Mouse (Mus musculus) olfactory bulb, adult 2 months (tissue): Measurements from ENCODE around the gene Ctsw. TPM values are rescaled to one million over a fixed set of nuclear protein-coding genes. Genes with fewer than 3 reads are reported as not detected.

Experiments
- H3K27ac ChIP-seq: fragments of 200-500 bp; 2 replicates; pipeline ENCODE4 v1.5.1; 2012; ENCODE audit warnings: low read depth, low read length; ENCODE audit not compliant: insufficient read depth
- H3K4me1 ChIP-seq: fragments of 200-500 bp; 2 replicates; pipeline ENCODE4 v1.6.1; 2012; ENCODE audit warnings: low read length; ENCODE audit not compliant: control insufficient read depth, insufficient read depth
- H3K4me3 ChIP-seq: fragments of 200-500 bp; 2 replicates; pipeline ENCODE4 v1.5.1; 2012; ENCODE audit warnings: mild to moderate bottlenecking, low read depth, low read length, moderate library complexity; ENCODE audit not compliant: insufficient read depth
- CTCF ChIP-seq: fragments of 200-500 bp; IDR thresholded peaks from 2 replicates; pipeline ENCODE4 v1.5.1; 2012; ENCODE audit warnings: low read depth, mild to moderate bottlenecking, low read length, moderate library complexity; ENCODE audit not compliant: insufficient read depth
- POLR2A ChIP-seq: fragments of 200-500 bp; IDR thresholded peaks from 2 replicates; pipeline ENCODE4 v1.6.1; 2012; ENCODE audit warnings: mild to moderate bottlenecking, low read depth, low read length, moderate library complexity; ENCODE audit not compliant: insufficient read depth
- WGBS: fragments of 180-500 bp; shearing (Covaris S2); methylation state at CpG from one replicate; pipeline ENCODE4 v1.1.7; 2018; 5-methylcytosine and 5-hydroxymethylcytosine counted together
- polyA plus RNA-seq: library from polyadenylated mRNA; stranded (reverse); fragments of >200 nt; gene quantifications from 2 replicates; pipeline ENCODE4 v1.2.4, GENCODE M21; 2012; ENCODE audit warnings: low replicate concordance; ENCODE audit not compliant: missing spikeins, insufficient read depth, insufficient read length

Gene Ctsw
- polyA plus RNA-seq, 1 experiment = not detected

DNA sequence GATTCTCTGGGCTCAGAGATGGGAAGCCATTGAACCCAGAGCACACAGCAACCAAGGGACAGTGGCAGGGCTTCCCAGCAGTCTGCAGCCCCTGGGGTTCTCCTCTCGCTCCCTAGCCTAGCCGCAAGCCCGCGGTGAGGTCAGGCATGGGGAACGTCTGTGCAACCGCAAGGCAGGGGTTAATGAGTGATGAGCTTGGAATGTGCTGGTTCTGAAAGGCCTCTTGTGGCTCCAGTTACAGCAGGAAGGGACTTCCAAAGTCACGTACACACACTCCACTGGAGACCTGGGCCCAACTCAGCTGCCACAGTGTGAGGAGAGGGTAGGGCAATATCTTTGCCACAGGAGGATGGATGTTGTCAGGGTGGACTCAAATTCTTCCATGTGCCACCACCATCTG, 23.4 kb downstream of the Ctsw start:
- no peak overlapping the region for H3K27ac ChIP-seq
- no peak for TF ChIP-seq CTCF
- no peak for TF ChIP-seq POLR2A
- peaks cover 15% of the 10 kb centered on the region for H3K4me1 ChIP-seq
- 51% methylated on average over 7 of the region's 7 CpGs for WGBS
- no peak overlapping the region for H3K4me3 ChIP-seq

DNA sequence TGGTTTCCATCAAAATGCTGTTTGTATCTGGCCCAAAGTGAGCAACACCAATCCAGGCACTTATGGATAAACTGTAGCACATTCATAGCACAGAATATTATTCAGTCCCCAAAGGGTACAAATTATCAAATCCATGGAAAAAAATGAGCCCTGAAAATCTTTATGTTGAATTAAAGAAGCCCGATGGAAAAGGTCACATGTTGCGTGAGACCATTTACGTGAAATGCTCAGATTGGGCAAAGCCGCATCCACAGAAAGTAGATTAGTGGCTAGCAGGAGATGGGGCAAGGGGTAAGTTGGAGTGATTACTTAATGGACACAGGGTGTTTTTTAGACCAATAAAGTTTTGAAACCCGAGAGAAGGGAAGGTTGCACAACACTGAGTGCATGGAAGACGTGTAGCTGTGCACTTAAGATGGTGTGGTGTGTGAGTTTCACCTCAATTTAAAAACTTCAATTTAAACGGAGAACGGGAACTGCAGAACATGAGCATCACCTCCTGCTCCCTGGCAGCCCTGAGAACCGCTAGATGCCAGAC, 23.9 kb downstream of the Ctsw start:
- TF ChIP-seq CTCF = no peak
- WGBS = 72% methylated on average over 9 of the region's 9 CpGs
- no peak overlapping the region for H3K27ac ChIP-seq
- H3K4me3 ChIP-seq = no peak overlapping the region
- peaks cover 15% of the 10 kb centered on the region for H3K4me1 ChIP-seq

DNA sequence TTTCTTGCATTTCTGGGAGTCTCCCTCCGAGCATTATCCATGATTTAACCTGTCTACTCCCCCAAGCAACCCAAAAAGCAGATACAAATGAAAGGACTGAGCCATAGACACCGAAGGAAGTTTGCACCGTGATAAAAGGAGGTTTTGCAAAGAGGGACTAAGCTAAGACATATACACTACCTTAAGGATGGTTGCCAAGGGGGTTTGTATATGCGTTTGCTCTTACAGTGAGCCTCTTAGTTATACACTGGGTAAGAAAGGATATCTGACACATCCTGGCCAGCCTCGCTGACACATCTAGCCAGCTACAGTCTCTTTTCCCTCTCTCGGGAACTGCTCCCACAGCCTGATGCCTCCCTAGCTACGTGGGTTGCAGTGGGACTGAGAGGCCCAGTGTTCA, 34.4 kb downstream of the Ctsw start:
- TF ChIP-seq POLR2A (no peak), CTCF (no peak)
- WGBS = 64% methylated on average over 7 of the region's 7 CpGs
- Histone ChIP-seq H3K4me3 (no peak overlapping the region), H3K4me1 (peaks cover 16% of the 10 kb centered on the region), H3K27ac (no peak overlapping the region)

DNA sequence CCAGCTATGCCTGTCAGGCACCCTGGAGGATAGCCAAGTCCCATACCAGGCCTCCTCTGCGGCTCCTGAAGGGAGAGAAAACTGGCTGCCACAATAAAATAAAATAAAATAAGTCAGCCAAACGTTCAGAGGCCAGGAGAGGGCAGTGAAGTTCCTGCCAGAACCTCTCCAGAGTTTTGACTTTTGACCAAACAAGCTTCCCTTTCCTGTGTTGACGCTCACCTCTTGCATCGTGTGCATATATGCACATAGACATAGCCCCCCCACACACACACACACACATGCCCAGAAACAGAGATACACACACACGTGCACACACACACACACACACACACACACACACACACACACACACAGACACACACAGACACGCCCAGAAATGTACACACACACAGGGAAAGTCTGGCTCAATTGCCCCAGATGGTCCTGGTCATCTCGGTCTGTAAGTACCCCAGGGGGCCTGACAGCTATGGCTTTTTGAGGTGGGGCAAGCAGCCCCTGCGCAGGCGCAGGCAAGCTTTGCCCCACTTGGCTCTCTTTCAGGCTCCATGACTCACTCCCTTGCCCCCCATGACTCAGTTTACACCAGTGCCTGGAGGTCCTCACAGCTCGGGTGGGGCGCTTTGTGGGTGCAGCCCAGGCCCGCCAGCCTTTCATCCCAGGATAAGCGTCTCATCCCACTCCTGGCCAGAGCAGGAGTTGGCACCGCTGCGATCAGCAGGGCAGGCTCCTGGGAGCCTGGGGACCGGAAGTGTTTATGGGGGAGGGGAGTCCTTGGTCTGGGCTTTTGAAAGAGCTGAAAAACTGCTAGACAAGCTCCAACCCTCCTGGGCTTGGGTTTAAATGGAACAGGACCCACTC, 35.1 kb downstream of the Ctsw start:
- Histone ChIP-seq H3K4me1 (peaks cover 16% of the 10 kb centered on the region), H3K4me3 (peak overlapping the region; percentile 10; the same call in 1 of the 2 replicates), H3K27ac (no peak overlapping the region)
- 10% methylated on average over 16 of the region's 16 CpGs for WGBS
- no peak for TF ChIP-seq POLR2A
- no peak for TF ChIP-seq CTCF

DNA sequence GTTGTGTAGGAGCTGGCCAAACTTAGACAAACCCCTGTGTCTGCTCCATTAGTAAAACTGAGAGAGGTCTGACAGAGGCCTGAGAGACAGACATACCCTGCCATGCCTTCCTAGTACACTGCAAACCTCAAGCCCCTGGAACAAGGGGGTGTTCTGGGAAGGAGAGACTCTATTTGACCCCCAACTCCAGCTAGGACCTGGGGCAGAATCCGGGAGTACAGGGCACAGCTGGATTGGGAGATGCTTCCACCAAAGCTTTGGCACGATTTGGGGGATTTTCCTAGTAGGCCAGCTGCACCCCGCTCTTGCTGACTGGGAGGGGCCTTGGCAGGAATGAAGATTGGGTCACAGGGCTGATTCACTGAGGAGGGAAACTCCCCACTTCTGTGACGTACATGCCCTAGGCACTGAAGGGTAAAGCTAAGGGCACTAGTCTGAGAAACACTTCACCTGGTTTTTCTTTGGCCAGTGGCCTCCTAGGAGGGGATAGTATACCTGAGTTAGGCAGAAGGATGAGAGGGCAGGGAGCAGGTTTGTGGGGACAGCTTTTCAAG, 36.3 kb downstream of the Ctsw start:
- WGBS = 62% methylated on average over 4 of the region's 4 CpGs
- TF ChIP-seq CTCF (no peak), POLR2A (no peak)
- Histone ChIP-seq H3K27ac (no peak overlapping the region), H3K4me1 (peaks cover 19% of the 10 kb centered on the region), H3K4me3 (no peak overlapping the region)

DNA sequence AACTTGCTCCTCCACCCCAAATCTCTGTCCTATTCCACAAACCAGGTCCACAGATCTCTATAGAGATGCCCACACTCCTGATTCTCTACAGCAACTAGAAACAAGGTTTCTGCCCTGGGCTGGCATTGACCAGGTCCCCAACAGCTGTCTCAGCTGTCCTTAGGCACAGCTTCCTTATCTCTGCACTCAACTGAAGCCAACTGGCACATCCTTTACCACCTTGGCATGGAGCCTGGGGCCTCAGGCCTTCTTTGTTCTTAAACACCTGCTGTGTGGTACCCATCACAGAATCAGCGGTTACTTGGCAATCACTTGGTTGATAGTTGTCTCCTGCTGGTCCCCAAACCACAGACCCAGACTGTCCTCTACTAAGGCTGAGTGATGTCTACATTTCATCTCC, 37.9 kb downstream of the Ctsw start:
- no peak for TF ChIP-seq POLR2A
- TF ChIP-seq CTCF = no peak
- WGBS = 53% methylated on average over 1 of the region's 1 CpGs
- no peak overlapping the region for H3K4me3 ChIP-seq
- H3K4me1 ChIP-seq = peaks cover 32% of the 10 kb centered on the region
- no peak overlapping the region for H3K27ac ChIP-seq

DNA sequence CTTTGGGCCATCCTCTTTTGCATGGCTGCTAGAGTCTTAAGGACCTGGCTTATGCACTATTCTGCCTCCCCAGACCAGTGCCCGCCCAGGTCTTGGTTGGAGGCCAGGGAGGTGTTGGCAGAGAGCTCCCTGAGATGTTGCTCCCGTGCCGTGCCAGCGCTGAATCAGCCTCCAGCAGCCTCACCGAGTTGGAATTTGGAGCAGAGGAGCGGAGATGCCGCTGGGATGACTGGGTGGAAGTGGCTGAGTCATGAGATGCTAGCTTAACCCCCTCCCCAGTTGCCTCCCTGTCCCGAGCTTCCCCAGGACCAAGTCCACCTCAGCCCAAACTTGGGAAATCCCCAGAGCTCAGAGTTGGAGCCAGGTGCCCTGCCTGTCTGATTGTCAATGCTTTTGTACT, 38.5 kb downstream of the Ctsw start:
- 29% methylated on average over 8 of the region's 8 CpGs for WGBS
- H3K4me1 ChIP-seq = peaks cover 32% of the 10 kb centered on the region
- no peak overlapping the region for H3K27ac ChIP-seq
- no peak for TF ChIP-seq CTCF
- TF ChIP-seq POLR2A = no peak
- H3K4me3 ChIP-seq = no peak overlapping the region

DNA sequence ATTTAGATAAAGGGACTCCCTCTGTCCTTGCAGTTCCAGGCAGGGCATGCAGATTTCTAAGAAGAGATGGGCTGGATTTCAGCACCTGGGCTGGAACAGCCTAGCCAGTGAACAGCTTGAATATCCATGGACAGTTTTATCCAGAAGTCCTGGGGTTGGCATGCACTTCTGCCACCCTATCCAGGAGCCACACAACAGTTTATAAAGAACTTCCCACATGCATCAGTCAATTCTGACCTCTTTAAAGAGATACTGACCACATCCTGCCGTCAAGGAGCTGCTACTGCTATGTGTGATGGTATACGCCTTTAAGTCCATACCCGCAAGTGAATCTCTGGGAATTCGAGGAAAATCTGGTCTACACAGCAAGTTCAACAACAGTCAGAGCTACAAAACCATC, 39.1 kb downstream of the Ctsw start:
- no peak for TF ChIP-seq CTCF
- TF ChIP-seq POLR2A = no peak
- Histone ChIP-seq H3K4me3 (no peak overlapping the region), H3K4me1 (peaks cover 32% of the 10 kb centered on the region), H3K27ac (no peak overlapping the region)
- WGBS = 86% methylated on average over 4 of the region's 4 CpGs

DNA sequence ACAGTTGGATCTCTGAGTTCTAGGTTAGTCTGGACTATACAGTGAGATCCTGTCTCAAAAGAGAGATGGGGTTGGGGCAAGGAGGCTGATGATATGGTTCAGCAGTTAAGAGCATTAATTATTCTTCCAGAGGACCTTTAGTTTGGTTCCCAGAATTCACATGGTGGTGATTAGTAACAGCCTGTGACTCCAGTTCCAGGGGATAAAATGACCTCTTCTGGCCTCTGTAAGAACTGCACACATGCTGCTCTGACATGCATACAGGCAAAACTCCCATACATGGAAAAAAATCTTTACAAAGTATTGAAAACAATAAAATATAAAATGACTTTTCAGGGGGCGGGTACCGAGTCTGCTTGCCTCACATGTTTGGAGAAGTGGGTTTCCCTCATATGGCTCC, 40.2 kb downstream of the Ctsw start:
- H3K27ac ChIP-seq = no peak overlapping the region
- peaks cover 35% of the 10 kb centered on the region for H3K4me1 ChIP-seq
- no peak overlapping the region for H3K4me3 ChIP-seq
- no peak for TF ChIP-seq POLR2A
- WGBS = 88% methylated on average over 2 of the region's 2 CpGs
